Comparison of ENCODE assay signal across 20 mouse cellular contexts in genomic region chr9:114960844-114961243, GRCm38 (mm10). TPM values are rescaled to one million over a fixed set of nuclear protein-coding genes. Genes with fewer than 3 reads are reported as not detected.
DNase-seq lines count a peak whose midpoint lies in the region; ATAC-seq and TF ChIP-seq lines count a peak whose summit lies in the region.
"Had no signal": no experiment of that assay in that cellular context is flagged by ENCODE, and none has a peak within 500 bp of the region (broad histone marks: within the 10 kb centered on the region; RNA-seq: fewer than 3 reads in every experiment).

No protein-coding gene starts in this region.

- intact Hi-C loops in gastrocnemius, adult 2 months (cut with DNase I): no loop called here

- no peak for TF ChIP-seq CTCF in gastrocnemius, adult 2 months (IDR thresholded peaks at IDR 0.05)

- H3K27ac ChIP-seq in gastrocnemius, adult 2 months: peak overlapping the region; percentile 75
- H3K27ac ChIP-seq in brown adipose tissue, adult 24 weeks (replicated peaks; ENCODE audit: low read depth, low read length): 0 out of 2 replicates have a peak overlapping the region, but pooled peaks have one; percentile 1
- H3K27ac ChIP-seq: embryonic facial prominence, embryonic 12.5 days; embryonic facial prominence, embryonic 15.5 days; heart, embryonic 10.5 days; heart, embryonic 13.5 days; hindbrain, embryonic 14.5 days; hindbrain, postnatal 0 days had no signal

- H3K4me1 ChIP-seq in brown adipose tissue, adult 24 weeks (ENCODE audit: control insufficient read depth, insufficient read depth, insufficient read length, low read length): no peaks in the 10 kb centered on the region
- H3K4me1 ChIP-seq: embryonic facial prominence, embryonic 12.5 days; embryonic facial prominence, embryonic 15.5 days; heart, embryonic 13.5 days had no signal

- peak; percentile 66 for ATAC-seq in megakaryocyte, adult 5-6 weeks (ENCODE audit: poor library complexity, severe bottlenecking)
- ATAC-seq: forebrain, embryonic 14.5 days; forebrain, postnatal 0 days; hindbrain, postnatal 0 days; inflammation-experienced regulatory T-cells, adult 6 months; Patski had no signal

- DNase-seq in gastrocnemius, adult 2 months: no peak
- DNase-seq in gastrocnemius, adult 8-10 months (ENCODE audit: low spot score in 2 of 2): no peak
- no peak for DNase-seq in layer of hippocampus, postnatal 36 days
- no peak for DNase-seq in lung, postnatal 10 days
- DNase-seq: cerebellum, adult 11-12 months; cerebellum, adult 8-10 months; cerebellum, postnatal 36 days; forebrain, postnatal 0 days had no signal

- no peak overlapping the region for H3K4me3 ChIP-seq in gastrocnemius, adult 2 months
- H3K4me3 ChIP-seq in brown adipose tissue, adult 24 weeks (ENCODE audit: insufficient read depth, low read depth, low read length): no peak overlapping the region
- H3K4me3 ChIP-seq: embryonic facial prominence, embryonic 12.5 days; embryonic facial prominence, embryonic 15.5 days; heart, embryonic 10.5 days; heart, embryonic 13.5 days had no signal

RNA-seq across cellular contexts. Expression of gene Osbpl10, which starts 17.5 kb away (rescaled TPM):
- 1 to 10 TPM; 2.0 to 3.7 TPM for total RNA-seq in gastrocnemius, adult 2 months (2021)
- 1 to 10 TPM; 1.9 to 4.3 (median 3.1) TPM for total RNA-seq in gastrocnemius, adult 8-10 months (2022)
- polyA plus RNA-seq in brown adipose tissue, adult 24 weeks (2012; ENCODE audit: insufficient read depth, insufficient read length, missing spikeins): not detected in 2 replicates
- total RNA-seq in megakaryocyte, adult 5-6 weeks (2015): not detected in 2 replicates
- not detected in 2 replicates for total RNA-seq in megakaryocyte, adult 5-6 weeks (2017)
- 10 to 100 TPM; 17.2 to 17.9 TPM for total RNA-seq in layer of hippocampus, postnatal 36 days (2021)
- polyA plus RNA-seq: G1E; inflammation-experienced regulatory T-cells, adult 6 months had no signal

RNA-seq across cellular contexts. Expression of gene Rps27rt, which starts 21.7 kb away (rescaled TPM):
- 10 to 100 TPM; 34.1 to 35.4 TPM for total RNA-seq in gastrocnemius, adult 2 months (2021)
- 10 to 100 TPM; 10.3 to 22.0 (median 17.3) TPM for total RNA-seq in gastrocnemius, adult 8-10 months (2022)
- polyA plus RNA-seq in brown adipose tissue, adult 24 weeks (2012; ENCODE audit: insufficient read depth, insufficient read length, missing spikeins): 705 and 1,225 TPM in 2 replicates
- total RNA-seq in megakaryocyte, adult 5-6 weeks (2015): 188 and 220 TPM in 2 replicates
- total RNA-seq in megakaryocyte, adult 5-6 weeks (2017): 116 and 127 TPM in 2 replicates
- 10 to 100 TPM in 1 of 2 experiments, 1 to 10 TPM in 1; 3.9 to 27.5 TPM for total RNA-seq in layer of hippocampus, postnatal 36 days (2021)

RNA-seq across cellular contexts. Expression of gene Gpd1l, which starts 27.1 kb away (rescaled TPM):
- total RNA-seq in gastrocnemius, adult 2 months (2021): 10 to 100 TPM; 16.4 to 22.3 TPM
- 10 to 100 TPM; 19.0 to 21.7 (median 20.8) TPM for total RNA-seq in gastrocnemius, adult 8-10 months (2022)
- polyA plus RNA-seq in brown adipose tissue, adult 24 weeks (2012; ENCODE audit: insufficient read depth, insufficient read length, missing spikeins): 16.4 and 20.5 TPM in 2 replicates
- 14.5 and 19.4 TPM in 2 replicates for total RNA-seq in megakaryocyte, adult 5-6 weeks (2015)
- 21.8 and 22.5 TPM in 2 replicates for total RNA-seq in megakaryocyte, adult 5-6 weeks (2017)
- total RNA-seq in layer of hippocampus, postnatal 36 days (2021): 10 to 100 TPM; 76.8 to 81.3 TPM
